Mouse (Mus musculus): Measurements from ENCODE around the gene Ifi27l2b. TPM values are rescaled to one million over a fixed set of nuclear protein-coding genes. Genes with fewer than 3 reads are reported as not detected.

The Ifi27l2b gene
- polyA plus RNA-seq, 1 experiment, result 0.19 TPM

DNA sequence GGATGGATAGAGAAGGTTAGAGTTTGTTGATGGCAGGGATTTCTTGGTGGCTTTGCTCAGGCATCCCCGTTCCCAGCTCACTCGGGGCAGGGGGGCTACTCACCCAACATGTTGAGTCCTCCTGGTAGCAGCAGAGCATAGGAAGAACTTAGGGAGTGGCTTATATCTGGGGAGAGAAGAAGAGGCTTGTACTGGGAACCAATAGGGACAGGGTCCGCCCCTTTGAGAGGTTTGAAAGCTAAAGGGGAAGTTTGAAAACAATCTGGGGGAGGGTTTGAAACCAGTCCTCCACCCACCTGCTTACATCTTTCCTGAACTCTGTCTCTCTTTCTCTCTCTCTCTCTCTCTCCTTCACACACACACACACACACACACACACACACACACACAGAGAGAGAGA is 13.5 kb downstream of the Ifi27l2b start, which contains the start of gene Ifi27l2a:
Gene Ifi27l2a (minus strand): TSS at position 157 of the 400 bp plus-strand sequence.
- no peak within 1 kb of the TSS for H3K27ac ChIP-seq (ENCODE audit: insufficient read depth, low read depth, low read length)
- TF ChIP-seq CTCF (conservative IDR thresholded peaks at IDR 0.05; ENCODE audit: insufficient read depth, insufficient read length, low read depth, low read length) (no peak), POLR2A (IDR thresholded peaks at IDR 0.05; ENCODE audit: low read depth, low read length) (no peak)
- WGBS, result 45% methylated on average over 3 of the region's 3 CpGs
- H3K4me1 ChIP-seq (ENCODE audit: control insufficient read depth, insufficient read depth, low read length), result no peaks in the 10 kb centered on the region
- peak within 1 kb of the TSS; percentile 32; the same call in 1 of the 2 replicates for H3K4me3 ChIP-seq (ENCODE audit: insufficient read depth, low read depth, low read length)
- no peaks in the 10 kb centered on the region for H3K36me3 ChIP-seq (ENCODE audit: control insufficient read depth, insufficient read depth, low read length)
- DNase-seq, result peak; percentile 35
- no peaks in the 10 kb centered on the region for H3K27me3 ChIP-seq (replicated peaks; ENCODE audit: control insufficient read depth, insufficient read depth, low read length)

DNA sequence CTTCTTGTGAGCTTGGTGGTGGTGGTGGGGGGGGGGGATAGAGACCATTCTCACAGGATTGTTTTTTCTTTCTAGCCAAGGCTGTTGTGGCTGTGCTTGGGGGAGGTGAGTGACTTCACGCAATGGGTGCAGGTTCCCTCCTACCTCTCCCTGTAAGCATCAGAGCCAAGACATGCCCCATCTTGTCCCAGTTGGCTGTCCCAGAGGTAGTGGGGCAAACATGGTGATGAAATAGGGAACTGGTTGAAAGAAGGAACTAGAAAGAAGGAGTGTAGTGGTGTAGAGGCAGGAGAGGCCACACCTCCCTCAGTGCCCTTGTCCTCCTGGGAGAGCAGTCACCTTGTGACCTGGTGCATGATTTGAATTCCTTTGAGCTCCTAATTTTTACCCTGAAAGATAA is 19.4 kb downstream of the Ifi27l2b start:
- TF ChIP-seq POLR2A (IDR thresholded peaks at IDR 0.05; ENCODE audit: low read depth, low read length) (no peak), CTCF (conservative IDR thresholded peaks at IDR 0.05; ENCODE audit: insufficient read depth, insufficient read length, low read depth, low read length) (no peak)
- DNase-seq, result no peak
- H3K36me3 ChIP-seq (ENCODE audit: control insufficient read depth, insufficient read depth, low read length), result no peaks in the 10 kb centered on the region
- 96% methylated on average over 1 of the region's 1 CpGs for WGBS
- H3K4me3 ChIP-seq (ENCODE audit: insufficient read depth, low read depth, low read length), result no peak overlapping the region
- H3K4me1 ChIP-seq (ENCODE audit: control insufficient read depth, insufficient read depth, low read length), result peaks cover 12% of the 10 kb centered on the region
- no peaks in the 10 kb centered on the region for H3K27me3 ChIP-seq (replicated peaks; ENCODE audit: control insufficient read depth, insufficient read depth, low read length)
- no peak overlapping the region for H3K27ac ChIP-seq (ENCODE audit: insufficient read depth, low read depth, low read length)

DNA sequence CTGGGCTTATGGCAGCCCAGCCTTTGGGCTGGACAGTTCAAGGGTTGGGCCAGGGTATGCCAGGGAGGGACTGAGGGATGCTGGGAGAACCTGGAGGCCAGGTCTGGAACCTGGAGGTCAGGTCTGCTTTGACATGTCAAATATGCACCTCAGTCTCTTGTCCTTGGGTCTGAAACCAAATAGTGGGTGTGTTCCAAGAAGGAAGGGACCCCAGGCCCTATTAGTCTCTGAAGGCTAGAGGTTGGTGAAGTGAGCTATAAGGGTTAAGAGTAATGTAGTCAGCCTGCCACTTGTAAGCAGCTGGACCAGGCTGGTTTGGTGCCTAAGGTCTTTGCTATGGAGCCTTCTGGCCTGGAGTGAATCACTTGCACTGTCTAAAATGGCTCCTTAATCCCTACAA is 22.2 kb downstream of the Ifi27l2b start:
- DNase-seq, result no peak
- H3K4me3 ChIP-seq (ENCODE audit: insufficient read depth, low read depth, low read length), result peak overlapping the region; percentile 61
- H3K36me3 ChIP-seq (ENCODE audit: control insufficient read depth, insufficient read depth, low read length), result no peaks in the 10 kb centered on the region

DNA sequence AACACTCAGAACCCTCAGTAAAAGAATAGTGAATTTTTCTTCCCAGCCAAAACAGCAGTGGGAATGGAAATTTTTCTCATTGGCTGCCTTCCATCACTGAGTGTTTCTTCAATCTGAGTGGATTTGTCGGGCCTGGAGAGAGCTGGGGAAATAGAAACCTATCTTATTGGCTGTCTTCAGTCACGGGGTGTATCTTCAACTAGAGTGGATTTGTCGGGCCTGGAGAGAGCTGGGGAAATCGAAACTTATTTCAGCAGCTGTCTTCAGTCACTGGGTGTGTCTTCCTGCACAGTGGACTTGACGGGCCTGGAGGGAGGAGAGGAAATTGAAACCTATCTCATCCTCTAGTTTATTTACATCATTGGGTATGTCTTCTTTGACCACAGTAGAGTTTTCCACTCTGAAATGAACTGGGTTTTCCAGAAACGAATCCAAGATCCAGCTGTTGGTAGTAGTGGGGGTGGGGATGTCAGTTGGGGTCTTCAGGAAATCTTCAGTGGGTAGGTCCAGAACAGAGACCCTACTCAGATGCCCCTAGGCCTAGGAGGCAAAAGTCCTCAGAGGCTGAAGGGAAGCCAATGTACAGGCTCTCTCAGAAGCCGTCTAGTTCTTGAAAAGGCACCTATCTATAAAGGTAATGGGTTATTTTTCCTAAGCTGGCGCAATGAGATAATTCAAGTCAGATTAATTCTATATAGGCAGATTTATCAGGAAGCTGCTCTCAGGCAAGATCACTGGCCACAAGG is 22.9 kb downstream of the Ifi27l2b start, which contains the start of gene Ifi27:
Gene Ifi27 (plus strand): TSS at position 226 of the 746 bp plus-strand sequence.
- peak within 1 kb of the TSS; percentile 89 for H3K27ac ChIP-seq (ENCODE audit: insufficient read depth, low read depth, low read length)
- WGBS, result 27% methylated on average over 8 of the region's 8 CpGs
- TF ChIP-seq CTCF (conservative IDR thresholded peaks at IDR 0.05; ENCODE audit: insufficient read depth, insufficient read length, low read depth, low read length), result no peak
- no peaks in the 10 kb centered on the region for H3K36me3 ChIP-seq (ENCODE audit: control insufficient read depth, insufficient read depth, low read length)
- H3K4me3 ChIP-seq (ENCODE audit: insufficient read depth, low read depth, low read length), result peak within 1 kb of the TSS; percentile 61
- no peaks in the 10 kb centered on the region for H3K27me3 ChIP-seq (replicated peaks; ENCODE audit: control insufficient read depth, insufficient read depth, low read length)
- peak; percentile 96 for DNase-seq
- peaks cover 12% of the 10 kb centered on the region for H3K4me1 ChIP-seq (ENCODE audit: control insufficient read depth, insufficient read depth, low read length)

More for the DNA sequence above, 22.2 kb downstream of the Ifi27l2b start:
- TF ChIP-seq POLR2A (IDR thresholded peaks at IDR 0.05; ENCODE audit: low read depth, low read length), result no peak
- TF ChIP-seq CTCF (conservative IDR thresholded peaks at IDR 0.05; ENCODE audit: insufficient read depth, insufficient read length, low read depth, low read length), result no peak
- Histone ChIP-seq H3K27me3 (replicated peaks; ENCODE audit: control insufficient read depth, insufficient read depth, low read length) (no peaks in the 10 kb centered on the region), H3K4me1 (ENCODE audit: control insufficient read depth, insufficient read depth, low read length) (peaks cover 12% of the 10 kb centered on the region), H3K27ac (ENCODE audit: insufficient read depth, low read depth, low read length) (peak overlapping the region; percentile 87)

DNA sequence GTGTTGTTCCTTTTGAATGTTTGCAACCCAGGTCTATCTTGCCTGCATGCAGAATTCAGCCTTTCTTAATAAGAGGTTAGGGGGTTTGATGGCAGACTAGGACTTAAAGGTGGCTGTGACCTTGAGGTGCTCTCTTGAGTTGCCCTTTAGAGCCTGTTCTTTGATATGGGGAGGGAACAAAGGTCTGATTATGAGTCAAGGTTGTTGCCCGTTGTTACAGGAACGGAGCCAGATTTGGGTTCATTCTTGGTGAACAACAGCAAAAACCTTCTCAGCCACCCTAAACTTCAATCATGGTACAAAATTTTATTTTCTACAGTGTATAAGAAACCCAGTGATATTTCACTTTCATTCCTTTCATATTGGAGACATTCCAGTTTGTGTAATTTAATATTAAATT is 23.6 kb downstream of the Ifi27l2b start:
- no peaks in the 10 kb centered on the region for H3K36me3 ChIP-seq (ENCODE audit: control insufficient read depth, insufficient read depth, low read length)
- peaks cover 12% of the 10 kb centered on the region for H3K4me1 ChIP-seq (ENCODE audit: control insufficient read depth, insufficient read depth, low read length)
- peak; percentile 37 for DNase-seq
- H3K27me3 ChIP-seq (replicated peaks; ENCODE audit: control insufficient read depth, insufficient read depth, low read length), result no peaks in the 10 kb centered on the region
- H3K4me3 ChIP-seq (ENCODE audit: insufficient read depth, low read depth, low read length), result no peak overlapping the region
- TF ChIP-seq CTCF (conservative IDR thresholded peaks at IDR 0.05; ENCODE audit: insufficient read depth, insufficient read length, low read depth, low read length) (no peak), POLR2A (IDR thresholded peaks at IDR 0.05; ENCODE audit: low read depth, low read length) (no peak)
- WGBS, result 31% methylated on average over 2 of the region's 2 CpGs
- H3K27ac ChIP-seq (ENCODE audit: insufficient read depth, low read depth, low read length), result peak overlapping the region; percentile 89

DNA sequence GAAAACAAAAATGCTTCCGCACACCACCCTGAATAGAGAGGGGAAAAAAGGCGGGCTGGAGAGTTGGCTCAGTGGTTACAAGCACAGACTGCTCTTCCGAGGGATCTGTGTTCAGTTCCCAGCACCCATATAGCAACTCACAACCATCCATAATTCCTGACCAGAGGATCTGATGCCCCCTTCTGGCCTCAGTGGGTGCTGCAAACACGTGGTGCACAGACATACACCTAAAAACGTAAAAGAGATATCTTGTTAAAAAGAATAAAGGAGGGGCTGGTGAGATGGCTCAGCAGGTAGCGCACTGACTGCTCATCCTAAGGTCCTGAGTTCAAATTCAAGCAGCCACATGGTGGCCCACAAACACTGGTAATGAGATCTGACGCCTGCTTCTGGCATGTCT is 30.3 kb downstream of the Ifi27l2b start:
- no peak overlapping the region for H3K4me3 ChIP-seq (ENCODE audit: insufficient read depth, low read depth, low read length)
- peaks cover 10% of the 10 kb centered on the region for H3K4me1 ChIP-seq (ENCODE audit: control insufficient read depth, insufficient read depth, low read length)
- no peaks in the 10 kb centered on the region; the same call in 1 of the 2 replicates for H3K36me3 ChIP-seq (ENCODE audit: control insufficient read depth, insufficient read depth, low read length)
- 91% methylated on average over 7 of the region's 7 CpGs for WGBS
- DNase-seq, result no peak
- TF ChIP-seq CTCF (conservative IDR thresholded peaks at IDR 0.05; ENCODE audit: insufficient read depth, insufficient read length, low read depth, low read length), result no peak
- TF ChIP-seq POLR2A (IDR thresholded peaks at IDR 0.05; ENCODE audit: low read depth, low read length), result no peak
- no peaks in the 10 kb centered on the region for H3K27me3 ChIP-seq (replicated peaks; ENCODE audit: control insufficient read depth, insufficient read depth, low read length)
- no peak overlapping the region for H3K27ac ChIP-seq (ENCODE audit: insufficient read depth, low read depth, low read length)

DNA sequence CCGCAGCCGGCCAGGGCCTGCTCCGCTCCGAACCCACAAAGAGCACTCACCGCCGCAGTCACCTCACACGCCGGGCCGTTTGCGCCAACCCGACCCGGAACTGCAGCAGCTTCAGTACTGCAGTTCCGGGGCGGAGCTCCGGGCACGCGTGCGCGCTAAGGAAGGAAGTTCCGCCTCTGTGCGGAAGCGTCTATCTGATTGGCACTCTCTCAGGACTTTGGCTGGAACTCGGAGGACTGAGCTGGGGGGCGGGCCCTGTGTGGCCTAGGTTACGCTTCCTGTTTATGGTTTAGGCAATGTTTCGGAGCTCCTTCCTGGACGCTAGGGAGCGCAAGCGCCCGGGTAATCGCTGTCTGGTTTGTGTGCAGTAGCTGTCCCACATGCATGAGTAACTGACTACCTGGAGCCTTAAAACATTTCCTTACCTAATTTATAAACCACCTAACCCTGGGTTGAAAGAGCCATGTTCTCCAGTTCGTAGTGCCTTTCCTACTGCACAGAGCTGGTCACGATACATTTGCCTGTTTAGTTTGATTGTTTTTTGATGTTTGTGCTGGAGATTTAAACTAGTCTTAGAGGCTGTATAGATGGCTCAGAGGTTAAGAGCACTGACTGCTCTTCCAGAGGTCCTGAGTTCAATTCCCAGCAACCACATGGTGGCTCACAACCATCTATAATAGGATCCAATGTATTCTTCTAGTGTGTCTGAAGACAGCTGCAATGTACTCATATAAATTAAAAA is 31.1 kb downstream of the Ifi27l2b start, which contains the start of gene Ddx24:
Gene Ddx24 (minus strand): TSS at position 102 of the 742 bp plus-strand sequence.
- Histone ChIP-seq H3K36me3 (ENCODE audit: control insufficient read depth, insufficient read depth, low read length) (no peaks in the 10 kb centered on the region; the same call in 1 of the 2 replicates), H3K27me3 (replicated peaks; ENCODE audit: control insufficient read depth, insufficient read depth, low read length) (no peaks in the 10 kb centered on the region), H3K27ac (ENCODE audit: insufficient read depth, low read depth, low read length) (peak within 1 kb of the TSS; percentile 37; the same call in 1 of the 2 replicates), H3K4me1 (ENCODE audit: control insufficient read depth, insufficient read depth, low read length) (peaks cover 10% of the 10 kb centered on the region), H3K4me3 (ENCODE audit: insufficient read depth, low read depth, low read length) (peak within 1 kb of the TSS; percentile 85)
- peak; percentile 100 for DNase-seq
- under 1% methylated on average over 33 of the region's 33 CpGs for WGBS
- TF ChIP-seq CTCF (conservative IDR thresholded peaks at IDR 0.05; ENCODE audit: insufficient read depth, insufficient read length, low read depth, low read length) (peak; percentile 96), POLR2A (IDR thresholded peaks at IDR 0.05; ENCODE audit: low read depth, low read length) (peak; percentile 17)

All from kidney, adult 2 months (tissue).